Mouse (Mus musculus) c-Kit-negative CD71-positive TER-119-positive erythroid progenitor cells, embryonic 14.5 days (primary cell): Measurements from ENCODE around the gene Bax.

Experiments used
- DNase-seq: peaks from one replicate; pipeline ENCODE4 v3.0.0-alpha.2; 2013; ENCODE audit warnings: low read depth, low spot score

The Bax gene

GRCm38 (mm10) chr7:45456721-45457203 lies 9.9 kb downstream of the Bax start:
- no peak for DNase-seq

- DNase-seq: no peak
Observed at GRCm38 (mm10) chr7:45455932-45456696, 10.6 kb downstream of the Bax start.

GRCm38 (mm10) chr7:45454971-45455370 lies 11.7 kb downstream of the Bax start:
- DNase-seq: no peak

- peak; percentile 84 for DNase-seq
Observed at GRCm38 (mm10) chr7:45451344-45451982, 15.2 kb downstream of the Bax start.

GRCm38 (mm10) chr7:45449974-45450373 lies 16.7 kb downstream of the Bax start:
- DNase-seq: no peak

GRCm38 (mm10) chr7:45447325-45447990 lies 19.2 kb downstream of the Bax start:
- no peak for DNase-seq

- DNase-seq: no peak
Observed at GRCm38 (mm10) chr7:45446589-45446988, 20.1 kb downstream of the Bax start.

- no peak for DNase-seq
Observed at GRCm38 (mm10) chr7:45443526-45444420, 22.9 kb downstream of the Bax start.

GRCm38 (mm10) chr7:45437521-45438276 lies 29.0 kb downstream of the Bax start, which contains the start of gene Ruvbl2:
Gene Ruvbl2, minus strand, starts transcription at chr7:45438096.
- no peak for DNase-seq

- DNase-seq: no peak
Observed at GRCm38 (mm10) chr7:45437046-45437445, 29.7 kb downstream of the Bax start.

GRCm38 (mm10) chr7:45436444-45436843 lies 30.3 kb downstream of the Bax start:
- no peak for DNase-seq

GRCm38 (mm10) chr7:45435038-45435437 lies 31.7 kb downstream of the Bax start:
- DNase-seq: no peak

- DNase-seq: peak; percentile 99
Observed at GRCm38 (mm10) chr7:45434203-45435015, 32.3 kb downstream of the Bax start, which contains the start of gene Gys1. Gene Gys1, plus strand, starts transcription at chr7:45434844.

- no peak for DNase-seq
Observed at GRCm38 (mm10) chr7:45433835-45434202, 32.9 kb downstream of the Bax start.

- DNase-seq: no peak
Observed at GRCm38 (mm10) chr7:45426556-45426955, 40.1 kb downstream of the Bax start.

- no peak for DNase-seq
Observed at GRCm38 (mm10) chr7:45421194-45421593, 45.5 kb downstream of the Bax start.

- DNase-seq: no peak
Observed at GRCm38 (mm10) chr7:45420615-45420919, 46.1 kb downstream of the Bax start, which contains the start of gene Lhb. Gene Lhb, plus strand, starts transcription at chr7:45420820.

GRCm38 (mm10) chr7:45419859-45420614 lies 46.7 kb downstream of the Bax start:
- no peak for DNase-seq

- no peak for DNase-seq
Observed at GRCm38 (mm10) chr7:45417962-45418492, 48.7 kb downstream of the Bax start.
